Mouse (Mus musculus) cortical plate, adult 2 months (tissue): ENCODE results near the gene Ehd1. TPM values are rescaled to one million over a fixed set of nuclear protein-coding genes. Genes with fewer than 3 reads are reported as not detected.
A peak's percentile ranks its signal among the peaks of the same experiment; 100 is the strongest.

Source experiments
- H3K27ac ChIP-seq: fragments of 200-500 bp; 2 replicates; pipeline ENCODE4 v1.5.1; 2012; ENCODE audit warnings: low read length, control low read depth, inconsistent platforms; ENCODE audit not compliant: insufficient read depth
- H3K4me1 ChIP-seq: fragments of 200-500 bp; 2 replicates; pipeline ENCODE4 v1.6.1; 2011; ENCODE audit warnings: low read length; ENCODE audit not compliant: control insufficient read depth, insufficient read depth
- H3K4me3 ChIP-seq: fragments of 200-500 bp; 2 replicates; pipeline ENCODE4 v1.5.1; 2011; ENCODE audit warnings: mild to moderate bottlenecking, low read length, control low read depth; ENCODE audit not compliant: insufficient read depth
- CTCF ChIP-seq: fragments of 200-500 bp; IDR thresholded peaks from 2 replicates; pipeline ENCODE4 v1.5.1; 2011; ENCODE audit warnings: mild to moderate bottlenecking, control low read depth, low read length; ENCODE audit not compliant: insufficient read depth; ENCODE audit errors: extremely low read depth
- POLR2A ChIP-seq: fragments of 200-500 bp; IDR thresholded peaks from 2 replicates; pipeline ENCODE4 v1.6.1; 2011; ENCODE audit warnings: mild to moderate bottlenecking, low read length, control low read depth; ENCODE audit not compliant: insufficient read depth; ENCODE audit errors: extremely low read depth
- polyA plus RNA-seq: library from polyadenylated mRNA; depleted of rRNA; stranded (reverse); fragments of >200 nt; gene quantifications from 2 replicates; pipeline ENCODE4 v1.2.3, GENCODE M21; 2012

The Ehd1 gene
- polyA plus RNA-seq, 1 experiment, result 48.2 TPM

GRCm38 (mm10) chr19:6273998-6274608 is 2.4 kb upstream of the Ehd1 start:
- Histone ChIP-seq H3K4me1 (0 out of 2 replicates have a peak, but pooled peaks cover 5% of the 10 kb centered on the region), H3K4me3 (no peak overlapping the region), H3K27ac (no peak overlapping the region)
- TF ChIP-seq POLR2A (no peak), CTCF (no peak)

GRCm38 (mm10) chr19:6275740-6276389 is 660 bp upstream of the Ehd1 start:
- Histone ChIP-seq H3K27ac (no peak overlapping the region), H3K4me1 (peaks cover 9% of the 10 kb centered on the region; the same call in 1 of the 2 replicates), H3K4me3 (peak overlapping the region; percentile 83)
- TF ChIP-seq POLR2A (no peak), CTCF (no peak)

GRCm38 (mm10) chr19:6277661-6278438 is 1.3 kb downstream of the Ehd1 start:
- Histone ChIP-seq H3K4me3 (peak overlapping the region; percentile 83), H3K4me1 (peaks cover 9% of the 10 kb centered on the region; the same call in 1 of the 2 replicates), H3K27ac (no peak overlapping the region)
- TF ChIP-seq POLR2A (no peak), CTCF (no peak)

- TF ChIP-seq CTCF, result no peak
- no peak for TF ChIP-seq POLR2A
- peaks cover 9% of the 10 kb centered on the region; the same call in 1 of the 2 replicates for H3K4me1 ChIP-seq
- H3K4me3 ChIP-seq, result peak overlapping the region; percentile 83
- peak overlapping the region; percentile 0; the same call in 1 of the 2 replicates for H3K27ac ChIP-seq
Observed at GRCm38 (mm10) chr19:6278439-6279073, 2.0 kb downstream of the Ehd1 start.

DNA sequence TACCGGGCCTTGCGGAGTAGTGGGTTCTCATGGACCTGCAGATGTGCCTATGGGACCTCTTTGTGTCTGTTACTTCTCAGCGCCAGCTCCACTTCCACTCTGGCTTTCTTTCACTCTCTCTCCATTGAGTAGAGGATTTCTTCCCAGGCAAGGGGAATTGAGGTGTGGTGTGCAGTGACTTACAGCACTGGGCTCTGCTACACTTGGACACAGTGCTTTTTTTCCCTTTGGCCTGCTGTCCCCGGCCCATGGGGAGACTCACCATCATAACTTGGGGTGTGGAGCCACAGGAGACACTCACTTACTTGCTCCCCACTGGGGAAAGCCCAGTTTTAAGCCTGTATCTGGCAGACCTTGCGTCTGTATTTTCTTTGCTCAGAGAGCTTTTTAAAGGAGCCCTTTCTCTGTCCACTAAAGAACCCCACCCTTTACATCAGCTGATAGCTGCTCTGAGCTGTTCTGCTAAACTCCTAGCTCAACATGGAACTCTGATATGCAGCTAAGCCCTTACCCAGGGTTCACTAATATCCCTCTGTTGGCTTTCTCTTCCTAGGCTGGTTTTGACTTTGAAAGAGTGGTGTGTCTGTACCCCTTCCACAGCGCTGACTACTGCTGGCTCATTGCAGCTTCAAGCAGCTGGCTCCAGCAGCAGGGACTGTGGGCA is 3.1 kb downstream of the Ehd1 start:
- peaks cover 9% of the 10 kb centered on the region; the same call in 1 of the 2 replicates for H3K4me1 ChIP-seq
- TF ChIP-seq POLR2A (no peak), CTCF (no peak)
- H3K4me3 ChIP-seq, result no peak overlapping the region
- H3K27ac ChIP-seq, result no peak overlapping the region

- Histone ChIP-seq H3K4me1 (peaks cover 9% of the 10 kb centered on the region; the same call in 1 of the 2 replicates), H3K4me3 (no peak overlapping the region), H3K27ac (no peak overlapping the region)
- TF ChIP-seq POLR2A (no peak), CTCF (no peak)
Observed at GRCm38 (mm10) chr19:6280554-6280953, 4.0 kb downstream of the Ehd1 start.

- TF ChIP-seq POLR2A (no peak), CTCF (no peak)
- Histone ChIP-seq H3K4me1 (peaks cover 9% of the 10 kb centered on the region; the same call in 1 of the 2 replicates), H3K27ac (no peak overlapping the region), H3K4me3 (no peak overlapping the region)
Observed at GRCm38 (mm10) chr19:6281122-6282020, 4.8 kb downstream of the Ehd1 start.

- Histone ChIP-seq H3K27ac (no peak overlapping the region), H3K4me3 (no peak overlapping the region), H3K4me1 (peaks cover 9% of the 10 kb centered on the region; the same call in 1 of the 2 replicates)
- TF ChIP-seq CTCF, result no peak
Observed at GRCm38 (mm10) chr19:6283001-6283400, 6.5 kb downstream of the Ehd1 start.

DNA sequence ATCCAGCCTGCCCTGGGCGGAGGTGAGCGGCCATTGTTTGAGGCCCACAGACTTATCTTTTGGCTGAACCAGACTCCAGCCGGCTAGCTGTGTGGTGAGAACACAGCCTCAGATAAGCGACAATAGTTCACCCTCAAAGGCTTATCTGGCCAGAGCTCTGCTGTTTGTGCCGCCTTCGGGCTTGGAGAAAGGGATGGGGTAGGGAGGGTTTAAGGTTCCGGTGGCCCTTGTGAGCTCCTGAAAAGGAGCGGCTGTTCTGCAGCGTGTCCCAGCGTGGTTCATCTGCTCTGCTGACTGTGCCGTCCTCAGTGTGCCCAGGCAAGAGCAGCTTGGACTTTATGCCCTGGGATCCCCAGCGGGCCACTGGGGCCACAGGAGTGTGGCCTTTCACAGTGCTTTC is 8.0 kb downstream of the Ehd1 start:
- Histone ChIP-seq H3K4me3 (no peak overlapping the region), H3K4me1 (peaks cover 3% of the 10 kb centered on the region; the same call in 1 of the 2 replicates), H3K27ac (no peak overlapping the region)
- TF ChIP-seq POLR2A, result no peak
- TF ChIP-seq CTCF, result no peak
